Mouse (Mus musculus) forebrain, embryonic 16.5 days (tissue): ENCODE data around the gene Tef. TPM values are rescaled to one million over a fixed set of nuclear protein-coding genes. Genes with fewer than 3 reads are reported as not detected.

Experiments used
- ATAC-seq: fragments of 200-750 bp; cut with Nextera tagmentation; 2 replicates; pipeline ENCODE4 v1.8.0; 2017; ENCODE audit warnings: mild to moderate bottlenecking, moderate library complexity
- H3K27ac ChIP-seq: fragments of 300-500 bp; sonication (generic); 2 replicates; pipeline ENCODE4 v1.5.1; 2014; ENCODE audit warnings: low read length, control low read depth
- H3K27me3 ChIP-seq: fragments of 300-500 bp; sonication (generic); replicated peaks from 2 replicates; pipeline ENCODE4 v1.6.1; 2014; ENCODE audit warnings: low read length; ENCODE audit not compliant: control insufficient read depth, insufficient read depth
- H3K36me3 ChIP-seq: fragments of 300-500 bp; sonication (generic); 2 replicates; pipeline ENCODE4 v1.6.1; 2014; ENCODE audit not compliant: control insufficient read depth, insufficient read depth
- H3K4me1 ChIP-seq: fragments of 300-500 bp; sonication (generic); replicated peaks from 2 replicates; pipeline ENCODE4 v1.6.1; 2014; ENCODE audit warnings: low read length; ENCODE audit not compliant: control insufficient read depth, insufficient read depth
- H3K4me2 ChIP-seq: fragments of 300-500 bp; sonication (generic); 2 replicates; pipeline ENCODE4 v1.6.1; 2014; ENCODE audit warnings: mild to moderate bottlenecking, low read length, control low read depth
- H3K4me3 ChIP-seq: fragments of 300-500 bp; sonication (generic); replicated peaks from 2 replicates; pipeline ENCODE4 v1.5.1; 2014; ENCODE audit warnings: mild to moderate bottlenecking, low read length, control low read depth
- H3K9ac ChIP-seq: fragments of 300-500 bp; sonication (generic); replicated peaks from 2 replicates; pipeline ENCODE4 v1.6.1; 2014; ENCODE audit warnings: low read depth, low read length, control low read depth
- H3K9me3 ChIP-seq: fragments of 300-500 bp; sonication (generic); 2 replicates; pipeline ENCODE4 v1.6.1; 2016; ENCODE audit warnings: low read length; ENCODE audit not compliant: control insufficient read depth
- WGBS: fragments of 180-500 bp; shearing (Covaris S2); extraction: QIAGEN DNeasy Blood & Tissue Kit; methylation state at CpG from one replicate; pipeline ENCODE4 v1.1.7; 2014; 5-methylcytosine and 5-hydroxymethylcytosine counted together
- polyA plus RNA-seq: library from polyadenylated mRNA; unstranded; fragments of >200 nt; fragmentation: Nextera tagmentation; extraction: Ambion mirVana; gene quantifications from 2 replicates; pipeline ENCODE4 v1.2.1, GENCODE M21; 2015

Tef gene
- polyA plus RNA-seq, 1 experiment from 2014 or later, result 32.7 TPM

DNA sequence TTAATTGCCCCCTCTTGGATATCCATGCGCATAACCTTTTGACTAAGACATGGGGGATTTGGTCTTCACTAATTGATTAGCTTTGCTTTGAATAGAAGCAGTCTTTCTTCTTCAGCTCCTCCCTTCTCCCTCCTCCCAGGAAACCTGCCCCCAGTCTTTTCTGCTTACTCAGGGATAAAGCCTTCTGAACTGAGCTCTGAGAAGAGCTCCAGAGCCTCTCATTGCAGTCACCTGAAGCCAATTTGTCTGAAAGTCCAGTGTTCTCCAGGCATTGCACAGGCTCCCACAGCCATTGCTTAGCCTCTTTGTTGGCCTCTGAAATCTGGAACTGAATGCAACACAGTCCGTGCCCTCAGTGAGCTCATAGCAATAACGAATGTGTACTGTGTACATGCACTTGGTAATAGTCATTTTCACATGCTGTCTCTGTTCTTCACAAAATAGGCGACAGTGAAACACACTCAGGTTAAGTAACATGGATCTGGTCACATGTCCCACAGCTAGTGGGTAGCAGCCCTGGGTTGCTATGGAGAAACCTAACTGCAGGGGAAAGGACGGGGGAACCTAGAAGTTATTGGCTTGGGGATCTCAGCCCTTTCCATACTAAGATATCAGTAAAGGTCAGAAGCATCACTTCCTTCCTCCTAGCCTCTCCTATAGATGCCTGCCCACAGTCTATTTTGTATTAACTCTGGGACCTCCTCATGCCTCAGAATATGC lies 11.9 kb downstream of the Tef start:
- Histone ChIP-seq H3K9me3 (no peaks in the 10 kb centered on the region), H3K4me1 (peaks cover 33% of the 10 kb centered on the region), H3K9ac (no peak overlapping the region), H3K4me3 (no peak overlapping the region), H3K27me3 (no peaks in the 10 kb centered on the region), H3K4me2 (no peak overlapping the region), H3K27ac (no peak overlapping the region), H3K36me3 (peaks cover 27% of the 10 kb centered on the region)
- WGBS, result 42% methylated on average over 5 of the region's 5 CpGs
- no peak for ATAC-seq

GRCm38 (mm10) chr15:81814716-81815370 lies 12.6 kb downstream of the Tef start:
- 81% methylated on average over 12 of the region's 12 CpGs for WGBS
- Histone ChIP-seq H3K4me2 (no peak overlapping the region), H3K9me3 (no peaks in the 10 kb centered on the region), H3K27ac (no peak overlapping the region), H3K4me3 (no peak overlapping the region), H3K27me3 (no peaks in the 10 kb centered on the region), H3K36me3 (peaks cover 30% of the 10 kb centered on the region), H3K9ac (no peak overlapping the region), H3K4me1 (peaks cover 29% of the 10 kb centered on the region)
- ATAC-seq, result no peak

DNA sequence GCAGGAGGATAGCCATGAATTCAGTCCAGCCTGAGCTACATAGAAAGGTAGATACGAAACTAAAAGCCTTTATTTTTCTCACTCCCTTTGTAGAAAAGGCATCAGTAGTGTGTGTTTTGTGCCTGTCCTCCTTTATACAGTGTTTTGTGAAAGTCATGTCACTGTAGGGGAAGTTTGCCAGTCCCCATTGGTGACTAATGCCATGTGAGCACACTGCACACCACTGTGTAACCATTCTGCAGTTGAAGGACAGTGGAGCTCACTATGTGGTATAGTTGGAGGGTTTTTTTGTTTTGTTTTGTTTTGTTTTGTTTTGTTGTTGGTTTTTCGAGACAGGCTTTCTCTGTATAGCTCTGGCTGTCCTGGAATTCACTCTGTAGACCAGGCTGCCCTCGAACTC lies 16.2 kb downstream of the Tef start:
- H3K9me3 ChIP-seq, result no peaks in the 10 kb centered on the region
- H3K27me3 ChIP-seq, result no peaks in the 10 kb centered on the region
- peaks cover 40% of the 10 kb centered on the region for H3K36me3 ChIP-seq
- H3K4me3 ChIP-seq, result no peak overlapping the region
- no peak overlapping the region for H3K9ac ChIP-seq
- 90% methylated on average over 3 of the region's 3 CpGs for WGBS
- ATAC-seq, result no peak
- no peak overlapping the region for H3K27ac ChIP-seq
- H3K4me1 ChIP-seq, result peaks cover 6% of the 10 kb centered on the region
- H3K4me2 ChIP-seq, result no peak overlapping the region

DNA sequence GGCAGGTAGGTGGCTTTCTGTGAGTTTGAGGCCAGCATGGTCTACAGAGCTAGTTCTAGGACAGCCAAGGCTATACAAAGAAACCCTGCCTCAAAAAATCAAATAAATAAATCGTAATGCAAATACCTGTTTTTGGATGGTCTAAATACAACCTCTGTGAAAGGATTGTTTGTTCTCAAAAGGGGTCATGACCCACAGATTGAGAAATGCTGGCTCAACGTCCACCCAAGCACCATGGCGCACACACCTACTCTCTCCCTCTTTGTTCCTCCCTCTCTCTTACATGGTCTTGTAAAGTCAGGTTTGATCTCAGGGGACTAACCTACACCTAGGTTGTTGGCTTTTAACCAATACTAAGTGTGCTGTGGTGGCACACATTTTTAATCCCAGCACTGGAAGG lies 20.4 kb downstream of the Tef start:
- no peaks in the 10 kb centered on the region for H3K4me1 ChIP-seq
- no peak for ATAC-seq
- WGBS, result 94% methylated on average over 3 of the region's 3 CpGs
- H3K27me3 ChIP-seq, result no peaks in the 10 kb centered on the region
- no peak overlapping the region for H3K27ac ChIP-seq
- H3K9me3 ChIP-seq, result no peaks in the 10 kb centered on the region
- H3K36me3 ChIP-seq, result peaks cover 37% of the 10 kb centered on the region
- H3K9ac ChIP-seq, result no peak overlapping the region
- H3K4me3 ChIP-seq, result no peak overlapping the region
- H3K4me2 ChIP-seq, result no peak overlapping the region

DNA sequence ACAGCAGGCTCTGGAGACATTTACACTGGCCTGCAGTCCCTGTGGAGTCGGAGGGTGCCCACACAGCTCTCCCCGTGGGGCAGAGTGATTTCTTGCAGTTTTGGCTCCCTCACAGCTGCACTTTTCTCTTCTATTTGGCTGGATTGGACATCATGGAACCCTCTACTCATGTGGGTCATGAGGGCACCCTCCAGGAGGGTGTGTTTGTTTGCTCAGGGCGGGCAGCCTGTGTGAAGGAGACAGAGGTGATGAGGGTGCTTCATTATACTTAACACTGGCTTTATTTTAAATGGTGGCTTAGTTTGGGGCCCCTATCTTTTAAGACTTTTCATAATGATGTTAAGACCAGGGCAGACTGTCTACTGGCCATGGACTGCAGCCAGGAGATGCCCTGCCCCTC lies 22.6 kb downstream of the Tef start:
- ATAC-seq, result no peak
- H3K4me1 ChIP-seq, result no peaks in the 10 kb centered on the region
- no peak overlapping the region for H3K27ac ChIP-seq
- H3K9me3 ChIP-seq, result no peaks in the 10 kb centered on the region
- no peak overlapping the region for H3K4me2 ChIP-seq
- 77% methylated on average over 3 of the region's 3 CpGs for whole genome bisulfite sequencing
- no peak overlapping the region for H3K4me3 ChIP-seq
- no peak overlapping the region for H3K9ac ChIP-seq
- no peaks in the 10 kb centered on the region for H3K27me3 ChIP-seq
- peaks cover 27% of the 10 kb centered on the region for H3K36me3 ChIP-seq

DNA sequence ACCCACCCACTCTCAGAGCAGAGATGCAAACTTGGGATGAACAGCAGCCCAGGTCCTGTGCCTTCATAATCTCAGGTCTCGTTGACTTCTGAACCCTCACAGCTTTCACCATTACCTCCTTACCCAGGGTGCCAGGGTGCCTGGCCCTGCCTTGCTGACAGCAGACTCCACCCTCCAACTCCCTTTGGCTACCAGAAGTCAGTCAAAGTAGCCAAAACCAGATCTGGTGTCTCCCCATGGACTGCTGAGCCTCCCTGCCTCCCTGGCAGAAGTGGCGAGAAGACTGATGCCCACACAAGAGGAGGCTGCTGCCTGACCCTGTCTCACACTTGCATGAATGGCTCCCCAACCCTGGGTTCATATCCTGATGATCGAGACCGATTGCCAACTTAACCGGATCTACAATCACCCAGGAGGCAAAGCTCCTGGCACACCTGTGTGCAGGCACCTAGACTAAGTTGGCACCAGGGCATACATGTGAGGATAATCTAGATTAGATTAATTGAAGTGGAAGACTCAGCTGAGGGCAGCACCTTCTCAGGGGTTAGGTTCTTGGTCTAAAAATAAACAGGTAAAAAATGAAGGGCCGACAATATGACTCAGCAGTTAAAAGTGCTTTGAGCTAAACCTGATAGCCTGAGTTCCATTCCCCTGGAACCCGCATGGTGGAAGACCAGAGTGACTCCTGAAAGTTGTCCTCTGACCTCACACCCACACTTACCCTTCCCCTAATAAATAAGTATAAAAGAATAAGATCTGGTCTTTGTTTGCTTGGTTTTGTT lies 26.4 kb downstream of the Tef start:
- Histone ChIP-seq H3K4me2 (no peak overlapping the region), H3K4me3 (no peak overlapping the region), H3K36me3 (peaks cover 16% of the 10 kb centered on the region), H3K27ac (no peak overlapping the region), H3K27me3 (no peaks in the 10 kb centered on the region), H3K4me1 (peaks cover 3% of the 10 kb centered on the region; the same call in 1 of the 2 replicates), H3K9ac (no peak overlapping the region), H3K9me3 (no peaks in the 10 kb centered on the region)
- WGBS, result 92% methylated on average over 7 of the region's 7 CpGs
- no peak for ATAC-seq

GRCm38 (mm10) chr15:81829208-81829580 lies 27.0 kb downstream of the Tef start:
- H3K9me3 ChIP-seq, result no peaks in the 10 kb centered on the region
- no peak overlapping the region for H3K9ac ChIP-seq
- peaks cover 16% of the 10 kb centered on the region for H3K36me3 ChIP-seq
- no peak overlapping the region for H3K4me2 ChIP-seq
- H3K4me3 ChIP-seq, result no peak overlapping the region
- H3K27ac ChIP-seq, result no peak overlapping the region
- peaks cover 3% of the 10 kb centered on the region; the same call in 1 of the 2 replicates for H3K4me1 ChIP-seq
- 75% methylated on average over 2 of the region's 2 CpGs for WGBS
- no peaks in the 10 kb centered on the region for H3K27me3 ChIP-seq
- no peak for ATAC-seq

DNA sequence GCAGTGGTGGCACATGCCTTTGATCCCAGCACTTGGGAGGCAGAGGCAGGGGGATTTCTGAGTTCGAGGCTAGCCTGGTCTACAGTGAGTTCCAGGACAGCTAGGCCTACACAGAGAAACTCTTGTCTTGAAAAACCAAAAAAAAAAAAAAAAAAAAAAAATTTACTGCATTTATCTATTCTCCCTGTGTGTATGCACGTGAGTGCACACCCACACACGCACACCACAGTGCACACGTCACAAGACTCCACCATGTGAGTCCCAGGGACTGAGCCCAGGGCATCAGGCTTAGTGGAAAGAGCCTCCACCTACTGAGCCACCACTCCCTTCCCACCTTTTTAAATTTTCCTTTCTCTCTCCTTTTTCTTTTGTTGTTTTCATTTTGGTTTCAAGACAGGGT lies 28.3 kb downstream of the Tef start:
- H3K4me1 ChIP-seq, result peaks cover 3% of the 10 kb centered on the region; the same call in 1 of the 2 replicates
- ATAC-seq, result no peak
- H3K36me3 ChIP-seq, result peaks cover 8% of the 10 kb centered on the region
- H3K9me3 ChIP-seq, result no peaks in the 10 kb centered on the region
- no peak overlapping the region for H3K4me2 ChIP-seq
- H3K27ac ChIP-seq, result no peak overlapping the region
- H3K4me3 ChIP-seq, result no peak overlapping the region
- H3K27me3 ChIP-seq, result no peaks in the 10 kb centered on the region
- 89% methylated on average over 4 of the region's 4 CpGs for WGBS
- no peak overlapping the region for H3K9ac ChIP-seq

GRCm38 (mm10) chr15:81831136-81831825 lies 29.1 kb downstream of the Tef start:
- 13% methylated on average over 24 of the region's 24 CpGs for WGBS
- Histone ChIP-seq H3K36me3 (peaks cover 5% of the 10 kb centered on the region; the same call in 1 of the 2 replicates), H3K4me1 (peaks cover 7% of the 10 kb centered on the region), H3K4me2 (no peak overlapping the region), H3K27ac (0 out of 2 replicates have a peak overlapping the region, but pooled peaks have one; percentile 4), H3K9me3 (no peaks in the 10 kb centered on the region), H3K9ac (peak overlapping the region; percentile 22; the same call in 1 of the 2 replicates), H3K27me3 (no peaks in the 10 kb centered on the region), H3K4me3 (no peak overlapping the region)
- ATAC-seq, result peak; percentile 94
